Mouse (Mus musculus): ENCODE measurements around the gene Cog7. TPM values are rescaled to one million over a fixed set of nuclear protein-coding genes. Genes with fewer than 3 reads are reported as not detected.

The Cog7 gene
- polyA plus RNA-seq (2012; fragmentation: generic; extraction: Trizol), result 15.2 TPM

DNA sequence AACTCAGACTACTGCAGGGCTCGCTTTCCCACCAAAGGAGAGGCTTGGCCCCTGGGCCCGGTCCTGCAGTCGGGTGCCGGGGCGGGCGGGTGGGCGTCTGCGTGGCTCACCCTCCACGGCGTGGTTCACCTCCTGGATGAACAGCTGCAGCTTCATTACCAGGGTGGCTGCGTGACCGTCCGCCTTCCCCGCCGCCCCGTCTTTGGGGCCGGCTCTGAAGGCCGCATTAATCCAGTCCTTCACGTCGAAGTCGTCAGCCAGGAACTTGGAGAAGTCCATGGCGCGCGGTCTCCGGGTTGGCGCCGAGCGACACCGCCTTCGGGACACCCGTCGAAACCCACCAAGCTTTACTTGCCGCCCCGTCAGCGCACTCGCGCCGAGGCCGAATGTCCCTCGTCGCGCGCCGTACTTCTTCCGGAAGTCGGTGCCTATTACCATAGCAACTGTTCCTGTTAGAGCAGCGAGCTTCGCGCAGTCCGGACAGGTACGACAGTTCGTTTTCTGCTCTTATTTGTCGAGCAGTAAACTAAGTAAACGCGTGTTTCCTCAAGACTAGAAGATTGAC, at the start of gene Cog7:
Cog7 (minus strand) TSS at position 405 of the 565 bp plus-strand sequence.
- Histone ChIP-seq H3K27me3 (ENCODE audit: control insufficient read depth, insufficient read depth, insufficient read length) (no peaks in the 10 kb centered on the region), H3K79me2 (ENCODE audit: control insufficient read depth, insufficient read depth) (no peaks in the 10 kb centered on the region), H3K4me2 (ENCODE audit: low read depth) (peak within 1 kb of the TSS; percentile 73), H3K4me3 (peak within 1 kb of the TSS; percentile 71), H3K36me3 (ENCODE audit: control insufficient read depth, insufficient read depth) (no peaks in the 10 kb centered on the region), H3ac (ENCODE audit: control insufficient read depth, insufficient read length) (peak within 1 kb of the TSS; percentile 41)
- no peak for TF ChIP-seq SRF (IDR thresholded peaks at IDR 0.05; ENCODE audit: control insufficient read depth, insufficient read length, low read depth)
- no peak for TF ChIP-seq E2F4 (IDR thresholded peaks at IDR 0.05; ENCODE audit: insufficient read depth)
- TF ChIP-seq TCF3 (IDR thresholded peaks at IDR 0.05; ENCODE audit: insufficient read length, low read depth), result no peak
- no peak for TF ChIP-seq REST (IDR thresholded peaks at IDR 0.05; ENCODE audit: insufficient read depth, insufficient read length)
- TF ChIP-seq USF1 (IDR thresholded peaks at IDR 0.05; ENCODE audit: low read depth), result no peak
- peak; percentile 73 for TF ChIP-seq POLR2A (IDR thresholded peaks at IDR 0.05; ENCODE audit: insufficient read length, low read depth)
- peak in 2 of 3 experiments; percentile 36 to 58 for TF ChIP-seq MYOG (IDR thresholded peaks at IDR 0.05; ENCODE audit: control insufficient read depth in 1 of 3, insufficient read depth in 1 of 3, insufficient read length in 2 of 3, low read depth in 2 of 3)
- no peak for TF ChIP-seq MAX (IDR thresholded peaks at IDR 0.05; ENCODE audit: low read depth)
- TF ChIP-seq TCF12 (IDR thresholded peaks at IDR 0.05; ENCODE audit: insufficient read depth, poor library complexity, severe bottlenecking), result no peak
- peak in 2 of 3 experiments; percentile 55 to 70 for TF ChIP-seq MYOD1 (IDR thresholded peaks at IDR 0.05; ENCODE audit: control insufficient read depth in 1 of 3, insufficient read length in 2 of 3, low read depth in 2 of 3)
- no peak for TF ChIP-seq CEBPB (IDR thresholded peaks at IDR 0.05; ENCODE audit: insufficient read depth, poor library complexity, severe bottlenecking)
- TF ChIP-seq POLR2AphosphoS2 (IDR thresholded peaks at IDR 0.05; ENCODE audit: insufficient read length, low read depth), result peak; percentile 68

DNA sequence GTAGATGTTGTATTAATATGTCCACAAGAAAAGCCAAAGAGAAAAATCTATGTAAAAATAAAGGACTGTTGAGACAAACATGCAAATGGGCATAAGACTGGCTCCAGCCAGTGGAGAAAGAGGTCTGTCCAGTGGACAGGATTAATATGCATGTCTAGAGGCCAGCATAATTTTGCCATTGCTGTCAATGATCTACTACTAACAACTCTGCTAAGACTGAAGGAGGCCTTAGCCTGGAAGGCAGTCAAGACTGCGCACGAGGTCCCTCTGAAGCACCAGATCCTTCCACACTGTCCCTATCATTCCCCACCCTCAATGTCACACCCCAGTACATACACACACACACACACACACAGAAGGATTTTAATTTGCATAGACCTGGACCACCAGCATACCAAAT, 40.6 kb upstream of the Cog7 start:
- H3K79me2 ChIP-seq (ENCODE audit: control insufficient read depth, insufficient read depth), result peaks cover 29% of the 10 kb centered on the region
- H3K27me3 ChIP-seq (ENCODE audit: control insufficient read depth, insufficient read depth, insufficient read length), result no peaks in the 10 kb centered on the region
- no peaks in the 10 kb centered on the region for H3K36me3 ChIP-seq (ENCODE audit: control insufficient read depth, insufficient read depth)
- H3K4me3 ChIP-seq, result no peak overlapping the region
- no peak overlapping the region for H3K4me2 ChIP-seq (ENCODE audit: low read depth)
- TF ChIP-seq REST (IDR thresholded peaks at IDR 0.05; ENCODE audit: insufficient read depth, insufficient read length), result no peak
- no peak overlapping the region for H3ac ChIP-seq (ENCODE audit: control insufficient read depth, insufficient read length)

DNA sequence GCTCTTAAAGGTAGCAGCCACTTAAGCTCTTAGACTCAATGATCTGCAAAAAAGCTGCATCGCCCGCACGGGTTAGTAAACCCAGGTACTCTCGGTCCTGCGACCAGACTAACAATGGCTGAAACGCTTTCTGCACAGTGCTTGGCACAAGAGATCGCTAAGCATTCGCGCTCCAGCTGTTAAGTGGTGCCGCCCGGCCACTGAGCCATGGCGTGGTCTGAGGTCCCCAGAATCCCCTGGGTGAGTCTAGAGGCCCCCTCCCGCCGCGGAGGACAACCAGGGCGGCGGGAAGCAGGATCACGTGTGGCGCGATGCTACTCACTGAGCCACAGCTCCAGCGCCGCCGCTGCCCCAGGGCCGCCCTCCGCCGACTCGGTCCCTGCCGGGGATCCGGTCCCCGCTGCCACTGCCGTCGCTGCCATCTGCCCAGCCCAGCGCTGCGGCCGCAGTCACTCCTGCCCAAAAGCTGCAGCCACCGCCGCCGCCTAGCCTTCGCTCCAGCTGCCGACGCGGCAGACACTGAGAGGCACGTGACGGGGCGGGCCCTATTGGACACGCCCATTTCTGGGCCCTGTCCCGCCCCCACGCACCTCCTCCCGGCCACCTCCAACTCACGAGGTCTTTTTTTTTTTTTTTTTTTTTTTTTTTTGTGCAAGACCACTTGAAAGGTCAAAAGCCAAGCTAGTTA, 39.3 kb upstream of the Cog7 start, which contains the start of gene Gga2:
Gga2 (minus strand) TSS at position 556 of the 688 bp plus-strand sequence.
- no peaks in the 10 kb centered on the region for H3K36me3 ChIP-seq (ENCODE audit: control insufficient read depth, insufficient read depth)
- peaks cover 41% of the 10 kb centered on the region for H3K79me2 ChIP-seq (ENCODE audit: control insufficient read depth, insufficient read depth)
- peak within 1 kb of the TSS; percentile 25 for H3ac ChIP-seq (ENCODE audit: control insufficient read depth, insufficient read length)
- H3K4me2 ChIP-seq (ENCODE audit: low read depth), result peak within 1 kb of the TSS; percentile 97
- TF ChIP-seq MYOG (IDR thresholded peaks at IDR 0.05; ENCODE audit: control insufficient read depth in 1 of 3, insufficient read depth in 1 of 3, insufficient read length in 2 of 3, low read depth in 2 of 3) (peak in 2 of 3 experiments; percentile 73), USF1 (IDR thresholded peaks at IDR 0.05; ENCODE audit: low read depth) (peak; percentile 89), POLR2AphosphoS2 (IDR thresholded peaks at IDR 0.05; ENCODE audit: insufficient read length, low read depth) (peak; percentile 98), POLR2A (IDR thresholded peaks at IDR 0.05; ENCODE audit: insufficient read length, low read depth) (peak; percentile 99), MYOD1 (IDR thresholded peaks at IDR 0.05; ENCODE audit: control insufficient read depth in 1 of 3, insufficient read length in 2 of 3, low read depth in 2 of 3) (peak in 2 of 3 experiments; percentile 54 to 80), MAX (IDR thresholded peaks at IDR 0.05; ENCODE audit: low read depth) (no peak), TCF12 (IDR thresholded peaks at IDR 0.05; ENCODE audit: insufficient read depth, poor library complexity, severe bottlenecking) (no peak), CEBPB (IDR thresholded peaks at IDR 0.05; ENCODE audit: insufficient read depth, poor library complexity, severe bottlenecking) (no peak), REST (IDR thresholded peaks at IDR 0.05; ENCODE audit: insufficient read depth, insufficient read length) (peak; percentile 9), SRF (IDR thresholded peaks at IDR 0.05; ENCODE audit: control insufficient read depth, insufficient read length, low read depth) (peak; percentile 28)
- peak within 1 kb of the TSS; percentile 65 for H3K4me3 ChIP-seq
- no peaks in the 10 kb centered on the region for H3K27me3 ChIP-seq (ENCODE audit: control insufficient read depth, insufficient read depth, insufficient read length)

DNA sequence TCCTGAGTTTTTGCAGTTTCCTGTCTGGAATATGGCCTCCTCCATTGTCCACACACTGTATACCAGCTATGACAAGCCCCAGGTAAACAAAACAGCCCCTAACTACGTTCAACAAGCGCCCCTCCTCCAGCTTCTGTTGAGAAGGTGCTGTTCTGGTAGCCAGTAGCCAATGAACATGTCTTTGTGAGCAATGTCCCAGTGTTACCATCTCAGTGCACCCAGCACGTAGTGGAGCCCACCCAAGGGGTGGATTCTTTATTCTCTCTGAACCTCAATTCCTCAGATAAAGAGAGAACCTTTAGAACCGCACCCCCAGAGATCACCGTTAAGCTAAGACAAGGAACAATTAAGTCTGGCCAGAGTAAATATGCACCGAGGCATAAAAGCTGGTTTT, 38.8 kb upstream of the Cog7 start:
- Histone ChIP-seq H3K79me2 (ENCODE audit: control insufficient read depth, insufficient read depth) (peaks cover 41% of the 10 kb centered on the region), H3K4me2 (ENCODE audit: low read depth) (peak overlapping the region; percentile 97), H3K4me3 (peak overlapping the region; percentile 65), H3K36me3 (ENCODE audit: control insufficient read depth, insufficient read depth) (no peaks in the 10 kb centered on the region), H3K27me3 (ENCODE audit: control insufficient read depth, insufficient read depth, insufficient read length) (no peaks in the 10 kb centered on the region), H3ac (ENCODE audit: control insufficient read depth, insufficient read length) (peak overlapping the region; percentile 25)
- TF ChIP-seq MAX (IDR thresholded peaks at IDR 0.05; ENCODE audit: low read depth), result no peak
- TF ChIP-seq TCF12 (IDR thresholded peaks at IDR 0.05; ENCODE audit: insufficient read depth, poor library complexity, severe bottlenecking), result no peak
- no peak for TF ChIP-seq POLR2AphosphoS2 (IDR thresholded peaks at IDR 0.05; ENCODE audit: insufficient read length, low read depth)
- no peak for TF ChIP-seq REST (IDR thresholded peaks at IDR 0.05; ENCODE audit: insufficient read depth, insufficient read length)
- no peak for TF ChIP-seq MYOG (IDR thresholded peaks at IDR 0.05; ENCODE audit: control insufficient read depth in 1 of 3, insufficient read depth in 1 of 3, insufficient read length in 2 of 3, low read depth in 2 of 3)
- TF ChIP-seq MYOD1 (IDR thresholded peaks at IDR 0.05; ENCODE audit: control insufficient read depth in 1 of 3, insufficient read length in 2 of 3, low read depth in 2 of 3), result no peak

DNA sequence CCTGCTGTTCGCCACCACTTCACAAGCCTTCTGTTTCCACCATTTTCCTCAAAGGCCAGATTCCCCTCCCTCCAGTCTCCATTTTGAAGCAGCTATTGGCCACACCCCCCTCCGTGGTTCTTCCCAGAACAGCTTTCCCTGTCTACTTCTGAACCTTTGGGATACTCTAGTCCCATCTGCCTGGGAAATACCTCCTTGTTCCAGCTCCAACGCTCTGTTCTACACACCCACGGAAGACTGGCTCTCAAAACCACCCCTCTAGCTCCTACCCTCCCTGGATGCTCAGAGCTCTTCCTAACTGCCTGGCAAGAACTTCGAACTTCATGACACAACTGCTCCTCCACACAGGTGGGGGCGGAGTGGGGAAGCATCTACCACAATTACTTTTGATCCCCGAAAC, 37.5 kb upstream of the Cog7 start:
- H3K79me2 ChIP-seq (ENCODE audit: control insufficient read depth, insufficient read depth), result peaks cover 50% of the 10 kb centered on the region
- H3K27me3 ChIP-seq (ENCODE audit: control insufficient read depth, insufficient read depth, insufficient read length), result no peaks in the 10 kb centered on the region
- peak overlapping the region; percentile 97 for H3K4me2 ChIP-seq (ENCODE audit: low read depth)
- H3K4me3 ChIP-seq, result peak overlapping the region; percentile 65
- H3ac ChIP-seq (ENCODE audit: control insufficient read depth, insufficient read length), result no peak overlapping the region
- no peak for TF ChIP-seq POLR2AphosphoS2 (IDR thresholded peaks at IDR 0.05; ENCODE audit: insufficient read length, low read depth)
- TF ChIP-seq TCF3 (IDR thresholded peaks at IDR 0.05; ENCODE audit: insufficient read length, low read depth), result no peak
- TF ChIP-seq TCF12 (IDR thresholded peaks at IDR 0.05; ENCODE audit: insufficient read depth, poor library complexity, severe bottlenecking), result no peak
- no peak for TF ChIP-seq E2F4 (IDR thresholded peaks at IDR 0.05; ENCODE audit: insufficient read depth)
- no peak for TF ChIP-seq MYOG (IDR thresholded peaks at IDR 0.05; ENCODE audit: control insufficient read depth in 1 of 3, insufficient read depth in 1 of 3, insufficient read length in 2 of 3, low read depth in 2 of 3)
- no peak for TF ChIP-seq USF1 (IDR thresholded peaks at IDR 0.05; ENCODE audit: low read depth)
- no peak for TF ChIP-seq MYOD1 (IDR thresholded peaks at IDR 0.05; ENCODE audit: control insufficient read depth in 1 of 3, insufficient read length in 2 of 3, low read depth in 2 of 3)
- TF ChIP-seq SRF (IDR thresholded peaks at IDR 0.05; ENCODE audit: control insufficient read depth, insufficient read length, low read depth), result no peak
- no peak for TF ChIP-seq CEBPB (IDR thresholded peaks at IDR 0.05; ENCODE audit: insufficient read depth, poor library complexity, severe bottlenecking)
- no peak for TF ChIP-seq REST (IDR thresholded peaks at IDR 0.05; ENCODE audit: insufficient read depth, insufficient read length)
- no peak for TF ChIP-seq MAX (IDR thresholded peaks at IDR 0.05; ENCODE audit: low read depth)
- TF ChIP-seq POLR2A (IDR thresholded peaks at IDR 0.05; ENCODE audit: insufficient read length, low read depth), result no peak
- H3K36me3 ChIP-seq (ENCODE audit: control insufficient read depth, insufficient read depth), result no peaks in the 10 kb centered on the region

Measured in myocyte (in vitro differentiated cells).